Mouse (Mus musculus): ENCODE data around the gene Hs3st3a1.

The Hs3st3a1 gene

GRCm38 (mm10) chr11:64489587-64490433 is 54.7 kb downstream of the Hs3st3a1 start:
- no peak for DNase-seq

DNA sequence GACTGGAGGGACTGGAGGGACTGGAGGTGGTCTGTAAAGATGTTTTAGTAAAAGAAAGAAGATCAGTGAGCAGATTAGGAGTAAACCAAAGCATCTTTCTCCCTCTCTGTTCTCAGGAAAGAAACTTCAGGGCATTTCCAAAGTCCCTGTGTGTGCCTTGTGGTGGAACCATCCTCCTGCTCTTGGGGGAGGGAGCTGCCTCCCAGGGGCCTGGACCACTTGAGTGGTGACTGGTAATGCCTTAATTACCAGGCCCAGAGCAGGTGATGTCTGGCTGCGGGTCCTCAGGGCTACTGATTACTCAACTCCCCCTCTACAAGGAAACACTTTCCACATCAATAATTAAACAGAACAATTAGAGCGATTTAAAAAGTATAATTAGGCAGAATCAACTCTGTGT is 59.3 kb downstream of the Hs3st3a1 start:
- no peak for DNase-seq

DNA sequence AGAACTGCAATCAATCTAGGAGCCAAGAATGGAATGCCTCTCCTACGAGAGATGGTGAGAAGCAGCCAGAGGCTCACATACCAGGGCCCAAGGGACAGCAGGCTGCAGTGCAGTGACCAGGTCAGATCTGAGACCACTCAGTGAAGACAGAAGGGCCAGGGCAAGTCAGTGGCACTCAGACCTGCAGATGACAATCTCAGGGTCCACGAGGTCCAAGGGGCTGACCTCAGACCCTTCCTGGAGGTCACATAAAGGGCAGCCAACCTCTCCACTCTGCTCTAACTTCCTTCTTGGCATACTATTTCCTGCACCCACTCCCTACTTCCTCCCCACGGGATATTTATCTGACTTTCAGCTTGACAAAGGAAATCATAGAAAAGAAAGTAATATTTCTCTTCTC is 60.8 kb downstream of the Hs3st3a1 start:
- no peak for DNase-seq

- DNase-seq: no peak
These were observed 61.5 kb downstream of the Hs3st3a1 start for GRCm38 (mm10) chr11:64496677-64497076.

GRCm38 (mm10) chr11:64500536-64501112 is 65.5 kb downstream of the Hs3st3a1 start:
- DNase-seq: no peak

DNA sequence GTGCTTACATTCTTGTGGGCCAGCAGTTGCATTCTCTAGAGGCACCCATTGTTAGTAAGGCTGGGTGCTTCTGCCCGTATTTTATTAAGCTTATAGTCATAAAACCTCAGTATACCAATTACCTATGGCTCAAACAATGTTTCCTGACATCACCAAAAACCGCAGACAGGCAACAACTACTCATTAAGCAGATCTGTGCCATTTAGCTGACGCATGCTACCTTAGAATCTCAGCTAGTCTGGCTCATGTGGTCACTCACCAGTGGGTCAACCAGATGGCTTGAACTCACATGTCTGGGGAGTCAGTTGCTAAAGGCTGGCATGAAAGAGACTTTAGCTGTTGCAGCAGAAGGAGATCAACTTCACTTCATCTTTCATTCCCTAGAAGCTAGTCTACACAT is 67.9 kb downstream of the Hs3st3a1 start:
- DNase-seq: no peak

DNA sequence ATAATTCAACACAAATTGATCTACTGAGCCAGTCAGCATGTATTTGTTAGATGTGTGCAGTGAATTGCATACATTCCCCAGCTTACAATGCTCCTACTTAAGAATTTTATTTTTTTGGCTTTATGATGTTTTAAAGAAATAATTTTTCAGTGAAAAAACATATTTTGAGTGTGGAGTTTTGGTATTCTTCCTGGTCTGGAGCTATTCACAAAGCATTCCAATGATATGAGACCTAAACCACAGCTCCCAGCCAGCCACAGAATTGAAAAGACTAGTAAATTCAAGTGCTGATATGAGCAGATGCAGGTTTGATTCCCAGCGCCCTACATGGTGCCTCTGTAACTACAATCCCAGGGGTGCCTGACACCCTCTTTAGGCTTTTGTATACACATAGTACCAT is 70.8 kb downstream of the Hs3st3a1 start:
- no peak for DNase-seq

DNA sequence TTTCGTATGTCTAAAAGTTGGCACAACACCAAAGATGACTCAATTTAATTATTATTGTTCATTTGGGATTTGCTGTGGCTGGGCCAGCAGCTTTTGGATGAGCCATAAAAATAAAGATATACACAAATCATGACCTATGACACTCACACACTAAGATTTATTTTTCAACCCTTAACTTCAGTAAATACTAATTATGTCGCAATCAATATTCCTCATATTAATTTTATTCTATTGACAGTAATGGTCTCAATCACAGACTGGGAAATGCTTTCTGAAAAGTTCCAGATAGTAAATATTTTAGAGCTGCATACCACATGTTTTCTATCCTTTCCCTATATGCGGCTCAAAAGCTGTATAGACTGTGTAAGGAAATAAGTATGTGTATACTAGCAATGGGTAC is 71.9 kb downstream of the Hs3st3a1 start:
- no peak for DNase-seq

GRCm38 (mm10) chr11:64509106-64509505 is 74.0 kb downstream of the Hs3st3a1 start:
- DNase-seq: no peak

GRCm38 (mm10) chr11:64512301-64512700 is 77.2 kb downstream of the Hs3st3a1 start:
- DNase-seq: no peak

GRCm38 (mm10) chr11:64513419-64513818 is 78.3 kb downstream of the Hs3st3a1 start:
- no peak for DNase-seq

DNA sequence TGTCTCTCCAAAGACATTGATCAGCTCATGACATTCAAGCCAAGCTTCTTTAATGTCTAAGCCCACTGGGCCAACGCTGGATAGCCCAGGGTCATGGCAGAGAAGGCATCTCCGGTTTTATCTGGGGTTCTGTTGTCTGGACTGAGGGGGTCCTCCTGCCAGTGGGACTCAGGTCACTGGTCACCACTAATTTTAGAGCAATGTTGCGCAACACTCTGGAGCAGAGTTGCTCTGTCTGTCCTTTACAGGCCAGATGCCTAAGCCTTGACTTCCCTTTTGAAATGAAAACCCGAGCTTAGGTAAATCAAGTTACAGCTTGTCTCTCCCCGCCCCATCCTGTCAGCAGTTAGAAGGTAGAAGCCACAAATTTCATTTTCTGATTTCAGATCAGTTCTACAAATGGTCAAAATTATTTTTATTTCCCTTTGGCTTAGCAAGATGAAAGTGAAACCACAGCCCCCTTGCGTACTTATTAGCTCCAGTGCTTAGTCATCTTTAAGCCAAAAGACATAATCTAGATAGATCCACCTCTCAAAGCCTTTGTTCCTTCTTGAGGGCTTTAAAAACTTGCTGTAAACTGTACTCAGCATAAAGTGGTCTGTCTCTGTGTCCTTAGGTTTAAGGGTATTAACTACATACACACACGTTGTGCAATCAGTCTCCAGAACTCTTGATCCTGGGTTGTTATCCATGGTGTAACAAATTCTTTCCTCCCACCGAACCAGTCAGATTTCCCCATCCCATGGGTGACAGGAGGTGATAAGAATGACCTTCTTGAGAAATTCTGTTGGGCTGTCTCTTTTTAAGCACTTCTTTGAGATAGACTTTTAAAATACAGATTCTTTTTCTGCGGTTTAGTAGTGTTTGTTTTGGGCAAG is 81.8 kb downstream of the Hs3st3a1 start:
- no peak for DNase-seq

DNA sequence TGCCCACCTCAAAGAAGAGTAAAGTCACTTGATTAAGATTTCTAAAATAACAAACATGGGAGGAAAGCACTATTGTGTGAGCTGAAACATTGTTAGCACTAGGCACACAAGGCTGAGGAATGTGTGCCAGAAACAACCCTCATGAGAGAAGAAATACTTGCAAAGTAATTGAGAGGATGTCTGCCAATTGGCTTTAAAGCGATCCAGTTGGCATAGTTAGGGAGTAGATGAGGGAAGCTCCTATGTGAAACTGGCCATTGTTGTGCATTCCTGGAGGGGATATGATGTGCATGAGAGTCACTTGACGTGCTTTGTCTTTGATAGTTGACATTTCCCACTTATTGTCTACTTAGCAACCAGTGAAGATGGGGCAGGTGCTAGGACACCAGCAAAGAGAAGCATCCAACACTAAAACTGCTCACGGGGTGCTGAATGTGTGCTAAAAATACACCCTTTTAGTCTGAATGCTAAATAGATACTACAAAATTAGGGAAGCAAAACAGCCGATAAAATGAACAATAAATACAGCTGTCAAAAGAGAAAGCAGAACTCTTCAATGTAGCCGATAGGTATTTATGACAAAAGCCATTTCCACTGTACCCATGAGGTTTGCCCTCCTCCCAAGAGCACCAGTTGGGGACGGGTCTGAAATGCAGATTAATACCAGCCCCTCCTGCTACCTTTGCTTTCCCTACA is 83.2 kb downstream of the Hs3st3a1 start:
- DNase-seq: no peak

- no peak for DNase-seq
These were observed 89.0 kb downstream of the Hs3st3a1 start for GRCm38 (mm10) chr11:64523993-64524570.

DNA sequence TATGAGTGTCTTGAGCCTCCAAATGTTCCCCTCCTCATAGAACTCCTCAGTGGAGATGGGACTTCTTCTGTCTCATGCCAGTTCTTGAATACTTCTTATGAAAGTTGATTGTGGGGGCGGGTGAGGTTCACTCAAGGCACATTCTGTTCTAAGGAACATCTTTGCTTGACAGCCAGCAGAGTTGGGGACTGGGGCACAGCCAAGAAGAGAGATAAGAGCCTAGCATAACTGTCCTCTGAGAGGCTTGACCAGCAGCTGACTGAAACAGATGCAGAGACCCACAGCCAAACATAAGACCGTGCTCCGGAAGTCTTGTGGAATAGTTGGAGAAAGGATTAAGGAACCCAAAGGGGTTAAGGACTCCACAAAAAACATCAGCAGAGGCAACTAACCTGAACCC is 102.1 kb downstream of the Hs3st3a1 start:
- DNase-seq: no peak

- no peak for DNase-seq
These were observed 106.7 kb downstream of the Hs3st3a1 start for GRCm38 (mm10) chr11:64541866-64542265.

- DNase-seq: no peak
These were observed 107.2 kb downstream of the Hs3st3a1 start for GRCm38 (mm10) chr11:64542335-64542734.

- DNase-seq: no peak
These were observed 108.1 kb downstream of the Hs3st3a1 start for GRCm38 (mm10) chr11:64543181-64543641.

DNA sequence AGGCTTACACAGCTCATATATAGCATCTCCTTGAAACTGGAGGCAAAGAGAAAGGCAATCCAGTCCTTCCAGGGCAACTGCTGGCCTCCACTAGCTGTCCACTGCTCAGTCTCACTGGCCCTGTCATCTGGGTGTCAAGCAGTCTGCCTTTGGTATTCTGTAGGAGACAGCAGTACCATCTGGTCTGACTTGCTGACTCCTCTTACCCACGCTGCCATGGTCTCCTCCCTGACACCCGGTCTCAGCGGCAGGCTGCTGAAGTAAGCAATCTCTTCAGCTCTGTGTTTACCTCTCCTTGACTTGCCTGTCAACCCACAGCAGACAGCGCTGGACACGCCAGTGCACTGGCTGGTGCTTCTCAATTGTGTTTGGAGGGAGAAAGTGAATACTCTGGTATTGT is 109.1 kb downstream of the Hs3st3a1 start:
- no peak for DNase-seq

- no peak for DNase-seq
These were observed 114.2 kb downstream of the Hs3st3a1 start for GRCm38 (mm10) chr11:64549380-64549779.

DNA sequence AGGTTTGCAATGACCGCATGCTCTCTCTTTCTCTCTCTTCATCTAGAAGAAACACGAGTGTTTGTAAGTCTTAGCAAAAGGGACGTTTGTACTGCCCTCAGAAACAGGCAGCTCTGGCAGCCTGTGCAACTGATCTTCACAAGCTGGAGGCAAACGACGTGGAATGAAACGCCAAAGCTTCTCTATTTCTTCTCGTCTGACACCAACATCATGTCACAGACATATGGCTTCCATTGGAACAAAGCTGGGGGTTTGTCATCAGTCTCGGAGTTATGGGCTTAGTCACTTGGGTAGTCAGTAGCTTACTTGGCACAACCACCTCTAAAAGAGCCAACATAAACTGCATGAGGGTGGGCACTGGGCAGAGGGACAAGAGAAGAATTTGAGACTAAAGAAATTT is 114.8 kb downstream of the Hs3st3a1 start:
- DNase-seq: no peak

- no peak for DNase-seq
These were observed 123.2 kb downstream of the Hs3st3a1 start for GRCm38 (mm10) chr11:64558282-64558681.

Data from cerebellum, adult 11 months (tissue).